Mouse (Mus musculus) WW6 (cell line): ENCODE measurements around the gene Zkscan1.
"Not testable (repeated sequence)": the region's sequence is repeated elsewhere in the genome, so short reads cannot be mapped to it uniquely, and the experiment has no call there.

Experiments
- DNase-seq: peaks from one replicate; pipeline ENCODE4 v3.0.0-alpha.2; 2013; ENCODE audit warnings: low read depth, low spot score

The Zkscan1 gene

GRCm38 (mm10) chr5:138084996-138085395 lies at the start of gene Zkscan1:
TSS of gene Zkscan1 (plus strand) at chr5:138085084.
- peak; percentile 63 for DNase-seq

DNA sequence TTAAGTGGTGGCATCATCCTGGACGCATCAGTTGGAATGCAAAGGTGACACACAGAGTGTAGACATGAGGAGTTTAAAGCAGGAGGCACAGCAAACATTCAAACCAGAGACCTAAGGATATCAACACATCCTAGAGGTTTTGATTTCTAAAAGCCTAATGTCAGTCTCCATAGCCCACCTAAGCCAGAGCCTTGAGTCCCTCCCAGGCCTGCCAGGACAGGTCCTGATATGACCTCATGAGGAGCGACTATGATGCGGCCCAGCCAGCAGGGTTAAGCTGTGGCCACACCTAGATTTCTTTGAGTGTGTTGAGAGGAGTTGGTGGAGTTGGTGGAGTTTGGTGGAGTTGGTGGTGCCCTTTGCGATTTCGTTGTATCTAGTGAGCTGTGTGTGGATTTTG lies 32.0 kb upstream of the Zkscan1 start, which contains the start of gene Smok3c:
Gene Smok3c, plus strand, starts transcription at position 301 of the 400 bp plus-strand sequence.
- not testable (repeated sequence) for DNase-seq

- DNase-seq = no peak
These were observed 11.1 kb upstream of the Zkscan1 start for GRCm38 (mm10) chr5:138073803-138074202.

- DNase-seq = no peak
These were observed 9.2 kb upstream of the Zkscan1 start for GRCm38 (mm10) chr5:138075684-138076083.

DNA sequence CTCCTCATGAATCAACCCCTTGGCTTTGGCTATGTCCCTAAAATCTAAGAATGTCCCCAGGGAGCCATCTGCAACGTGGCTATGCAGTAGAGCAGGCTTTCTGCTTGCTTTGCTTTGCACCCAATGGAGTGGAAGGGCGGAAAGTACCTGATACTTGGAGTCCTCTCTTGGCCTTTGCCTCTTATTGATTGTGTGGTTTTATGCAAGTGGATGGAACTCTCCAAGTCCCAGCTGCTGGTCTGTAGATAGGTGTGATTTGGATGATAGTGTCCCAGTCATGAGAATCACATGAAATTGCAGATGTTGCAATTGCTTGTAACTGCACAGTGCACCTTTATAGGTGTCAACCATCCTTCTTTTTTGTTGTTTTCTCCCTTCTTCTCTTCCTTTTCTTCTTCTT lies 8.7 kb upstream of the Zkscan1 start:
- no peak for DNase-seq

DNA sequence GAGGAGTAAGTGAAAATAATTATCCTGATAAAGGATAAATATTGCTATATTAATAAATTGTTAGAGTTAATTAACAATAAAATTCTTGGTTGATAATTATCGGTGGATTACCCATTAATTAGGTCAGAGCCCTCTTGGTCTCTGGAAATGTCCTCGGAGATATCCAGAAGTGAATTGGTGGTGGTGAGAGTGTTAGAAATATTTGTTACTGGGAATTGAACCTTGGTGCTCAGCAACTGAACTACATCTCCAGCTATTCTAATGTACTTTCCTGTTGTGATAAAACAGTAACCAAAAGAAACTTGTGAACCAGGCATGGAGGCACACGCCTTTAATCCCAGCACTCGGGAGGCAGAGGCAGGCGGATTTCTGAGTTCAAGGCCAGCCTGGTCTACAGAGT lies 4.4 kb upstream of the Zkscan1 start:
- no peak for DNase-seq

- no peak for DNase-seq
These were observed 3.4 kb upstream of the Zkscan1 start for GRCm38 (mm10) chr5:138081446-138081845.

DNA sequence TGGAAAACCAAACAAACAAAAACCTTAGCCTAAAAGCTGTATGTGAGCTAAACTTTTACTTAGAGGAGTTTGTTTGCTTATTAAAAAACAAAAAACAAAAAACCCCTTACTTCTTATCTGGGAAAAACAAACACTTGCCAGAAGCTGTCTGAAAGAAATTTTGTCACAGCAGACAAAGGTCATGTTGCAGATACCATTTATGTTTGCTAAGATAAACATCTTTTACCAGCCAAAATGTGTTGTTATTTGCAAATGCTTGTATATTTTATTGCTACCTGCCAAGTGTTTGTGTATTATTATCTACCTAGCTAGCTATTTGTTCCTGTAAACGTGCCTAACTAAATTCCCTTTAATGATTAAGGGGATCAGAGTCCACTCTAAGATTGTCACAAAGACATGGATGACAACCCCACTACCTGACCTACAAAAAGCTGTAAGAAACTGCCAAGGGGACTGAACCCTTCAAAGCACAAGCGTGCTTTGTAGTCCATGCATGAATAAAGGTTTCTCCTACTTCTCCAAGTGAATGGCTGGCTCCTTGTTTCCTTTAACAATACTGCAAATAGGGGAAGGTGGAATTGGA lies 1.5 kb upstream of the Zkscan1 start:
- no peak for DNase-seq

GRCm38 (mm10) chr5:138083936-138084335 lies 948 bp upstream of the Zkscan1 start:
- no peak for DNase-seq

- no peak for DNase-seq
These were observed 377 bp upstream of the Zkscan1 start for GRCm38 (mm10) chr5:138084507-138084906.

GRCm38 (mm10) chr5:138085421-138085911 lies 582 bp downstream of the Zkscan1 start:
- no peak for DNase-seq

DNA sequence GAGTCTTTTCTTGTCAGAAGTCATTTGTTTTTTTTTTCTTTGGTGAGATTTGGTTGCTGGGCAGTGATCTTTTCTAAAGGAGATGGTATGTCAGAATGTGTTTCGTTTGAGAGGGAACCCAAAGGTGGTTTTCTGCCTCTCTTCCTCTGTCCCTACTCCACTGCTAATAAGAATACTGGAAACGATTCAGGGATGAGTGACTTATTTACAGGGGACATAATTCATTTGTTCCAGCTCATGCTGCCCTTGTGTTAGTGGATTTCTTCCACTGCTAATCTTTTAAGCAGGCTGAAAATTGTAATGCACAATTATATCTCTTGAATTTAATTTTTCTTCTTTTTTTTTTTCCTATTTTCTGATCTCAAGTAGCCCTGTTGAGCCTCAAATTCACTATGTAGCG lies 2.0 kb downstream of the Zkscan1 start:
- no peak for DNase-seq

DNA sequence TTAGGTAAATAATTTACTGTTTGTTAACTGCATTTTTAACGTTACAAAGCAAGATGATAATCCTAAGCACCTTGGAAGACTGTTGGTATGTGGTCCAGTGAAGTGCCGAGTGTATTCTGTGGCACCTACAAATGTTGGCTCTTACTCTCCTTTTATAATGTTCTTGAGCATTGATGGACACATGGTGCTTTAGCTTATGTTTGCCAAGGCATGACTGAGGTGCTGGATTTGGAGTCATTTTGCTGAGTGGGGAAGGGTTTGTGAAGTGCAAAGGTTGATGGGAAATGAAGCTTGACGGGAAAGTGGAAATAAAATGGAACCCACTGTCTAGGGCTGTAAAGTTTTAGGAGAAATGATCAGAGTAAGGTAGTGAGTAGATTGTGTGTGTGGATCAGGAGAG lies 3.5 kb downstream of the Zkscan1 start:
- DNase-seq = no peak

DNA sequence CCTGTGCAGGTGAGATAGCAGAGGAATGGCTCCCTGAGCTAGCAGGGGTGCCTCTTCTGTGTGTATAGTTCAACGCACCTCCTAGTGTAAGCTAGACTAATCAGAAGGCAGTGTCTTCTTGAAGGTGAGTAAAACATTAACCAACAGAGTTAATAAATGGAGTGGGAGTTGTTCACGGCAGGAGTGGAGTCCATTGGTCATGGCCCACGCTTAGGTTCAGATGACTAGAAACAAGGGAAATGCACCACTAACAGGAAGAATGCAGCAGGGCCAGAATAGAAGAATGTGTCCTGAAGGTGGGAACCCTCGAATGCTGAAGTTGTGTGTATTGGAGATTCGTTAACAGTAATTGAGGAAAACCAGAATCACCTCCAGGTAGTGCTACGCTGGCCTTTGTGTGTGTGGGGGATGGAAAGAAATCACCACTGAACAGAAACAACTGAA lies 4.2 kb downstream of the Zkscan1 start:
- DNase-seq = no peak

DNA sequence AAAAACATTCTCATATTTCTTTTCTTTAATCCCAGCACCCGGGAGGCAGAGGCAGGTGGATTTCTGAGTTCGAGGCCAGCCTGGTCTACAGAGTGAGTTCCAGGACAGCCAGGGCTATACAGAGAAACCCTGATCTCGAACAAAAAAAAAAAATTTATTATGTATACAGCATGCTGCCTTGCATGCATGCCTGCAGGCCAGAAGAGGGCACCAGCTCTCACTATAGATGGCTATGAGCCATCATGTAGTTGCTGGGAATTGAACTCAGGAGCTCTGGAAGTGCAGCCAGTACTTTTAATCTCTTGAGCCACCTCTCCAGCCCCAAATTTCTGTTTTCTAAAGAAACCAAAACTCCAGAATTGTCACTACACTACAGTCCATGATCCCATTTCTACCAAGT lies 5.4 kb downstream of the Zkscan1 start:
- DNase-seq = peak; percentile 18

DNA sequence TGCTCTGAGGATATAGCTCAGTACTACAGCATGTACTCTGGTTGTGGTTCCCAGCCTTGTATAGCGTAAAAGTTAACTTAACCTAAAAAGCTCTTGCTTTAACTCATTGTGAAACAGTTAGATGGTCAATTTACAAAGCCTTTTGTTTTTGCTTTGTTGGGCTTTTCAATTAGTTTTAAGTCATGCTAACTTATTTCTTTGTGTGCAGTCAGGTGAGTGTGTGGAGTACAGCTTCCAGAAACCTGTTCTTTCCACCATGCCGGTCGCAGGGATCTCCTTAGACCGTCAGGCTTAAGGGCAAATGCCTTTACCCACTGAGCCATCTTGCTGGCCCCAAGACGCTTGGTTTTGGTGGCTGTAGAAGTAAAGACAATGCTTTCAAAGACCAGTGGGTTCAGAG lies 5.9 kb downstream of the Zkscan1 start:
- no peak for DNase-seq

- DNase-seq = no peak
These were observed 7.9 kb downstream of the Zkscan1 start for GRCm38 (mm10) chr5:138092771-138093170.

DNA sequence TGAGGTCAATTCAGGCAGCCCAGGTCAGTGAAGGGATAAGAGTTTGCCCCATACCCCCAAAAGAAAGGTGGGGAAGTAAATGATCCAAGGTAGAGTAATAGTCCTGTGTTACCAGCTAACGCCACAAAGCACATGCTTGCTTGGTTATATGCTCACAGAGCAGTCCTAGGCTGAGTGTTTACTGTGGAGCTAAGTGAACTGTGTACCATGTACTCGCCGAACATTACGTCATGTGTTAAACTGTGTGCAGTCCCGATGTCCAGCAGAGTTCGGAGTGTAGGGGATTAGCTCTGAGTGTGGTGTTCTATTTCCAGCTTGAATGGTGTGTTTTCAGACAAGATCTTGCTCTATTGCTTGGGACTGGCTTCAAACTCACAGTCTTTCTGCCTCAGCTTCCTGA lies 9.6 kb downstream of the Zkscan1 start:
- DNase-seq = no peak

DNA sequence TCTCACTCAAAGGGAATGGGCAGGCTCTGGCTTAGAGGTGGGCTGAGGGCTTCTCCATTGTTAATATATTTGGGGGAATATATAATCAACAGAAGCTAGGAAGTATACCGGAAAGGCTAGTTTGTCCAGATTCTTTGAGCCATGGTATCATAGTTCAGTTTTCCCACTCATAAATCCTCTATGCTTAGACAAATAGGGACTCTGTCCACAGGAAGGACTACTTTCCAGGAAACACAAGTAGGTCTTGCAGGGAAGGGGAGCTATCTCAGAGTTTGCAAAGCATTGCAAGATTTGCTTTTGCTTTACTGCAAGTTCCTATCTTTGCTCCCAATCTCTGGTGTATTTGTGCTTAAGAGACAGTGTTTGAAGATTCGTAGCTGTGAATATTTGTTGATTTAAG lies 20.1 kb downstream of the Zkscan1 start:
- no peak for DNase-seq

DNA sequence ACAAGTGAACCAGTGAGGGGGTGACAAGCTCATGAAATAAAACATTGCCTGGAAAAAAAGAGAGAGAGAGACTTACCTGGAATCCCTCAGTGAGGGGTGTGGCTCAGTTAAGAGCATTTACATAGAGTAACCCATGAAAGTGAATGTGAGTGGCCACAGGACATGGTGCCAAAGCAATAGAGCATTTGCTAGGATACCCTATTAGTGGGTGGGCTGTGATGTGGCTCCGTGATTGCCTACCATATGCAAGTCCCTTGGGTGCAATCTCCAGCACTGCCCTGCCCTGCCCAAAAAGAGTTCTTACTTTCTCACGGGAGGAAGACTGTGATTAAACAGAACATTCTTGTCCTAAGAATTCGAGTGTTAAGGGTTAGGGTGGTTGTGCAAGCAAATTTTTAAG lies 22.2 kb downstream of the Zkscan1 start:
- DNase-seq = no peak

GRCm38 (mm10) chr5:138109847-138110396 lies 25.0 kb downstream of the Zkscan1 start:
- DNase-seq = not testable (repeated sequence)

DNA sequence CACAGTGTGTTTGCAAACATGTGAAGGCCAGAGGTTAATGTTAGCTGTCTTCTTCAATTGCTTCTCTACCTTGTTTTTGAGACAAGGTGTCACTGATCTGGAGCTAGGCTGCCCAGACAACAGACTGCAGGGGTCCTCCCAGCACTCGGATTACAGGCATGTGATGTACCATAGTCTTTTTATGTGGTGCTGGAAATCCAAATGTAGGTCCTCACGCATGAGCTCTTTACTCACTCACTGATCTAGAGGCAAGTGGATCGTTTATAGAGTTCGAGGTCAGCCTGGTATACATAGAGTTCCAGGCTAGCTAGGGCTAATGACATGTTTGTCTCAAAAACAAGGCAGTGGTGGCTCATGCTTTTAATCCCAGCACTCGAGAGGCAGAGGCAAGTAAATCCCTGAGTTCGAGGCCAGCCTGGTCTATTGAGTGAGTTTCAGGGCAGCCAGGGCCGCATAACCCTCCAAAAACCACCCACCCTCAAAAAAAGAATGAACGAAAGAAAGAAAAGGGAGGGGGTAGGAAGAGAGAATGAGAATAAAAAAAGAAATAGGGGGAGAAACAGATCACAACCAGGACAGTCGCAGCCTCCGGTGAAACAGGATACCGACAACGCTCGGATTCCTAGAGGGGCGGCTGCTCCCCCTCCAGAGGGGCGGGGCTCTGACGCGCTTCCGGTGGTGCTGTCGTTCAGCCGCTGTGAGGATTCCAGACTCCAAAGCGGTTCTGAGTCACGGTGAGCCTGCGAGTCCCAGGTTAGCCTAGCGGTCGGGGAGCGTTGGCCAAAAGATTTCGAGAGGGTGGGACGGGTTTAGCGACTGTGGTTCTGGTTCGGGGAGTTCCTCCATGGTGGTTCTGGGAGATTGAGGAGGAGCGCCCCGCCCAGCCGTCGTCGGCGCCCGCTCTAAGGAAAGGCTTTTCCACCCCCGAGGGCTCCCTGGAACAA lies 31.6 kb downstream of the Zkscan1 start, which contains the start of gene Zscan21:
Gene Zscan21, plus strand, starts transcription at position 649 of the 944 bp plus-strand sequence.
- DNase-seq = peak; percentile 70
